ENCODE assay signal across 17 mouse cellular contexts in genomic region chr8:60657425-60658113, GRCm38 (mm10). TPM values are rescaled to one million over a fixed set of nuclear protein-coding genes. Genes with fewer than 3 reads are reported as not detected.
DNase-seq lines count a peak whose midpoint lies in the region; ATAC-seq and TF ChIP-seq lines count a peak whose summit lies in the region.
"Had no signal": no experiment of that assay in that cellular context is flagged by ENCODE, and none has a peak within 500 bp of the region (broad histone marks: within the 10 kb centered on the region; RNA-seq: fewer than 3 reads in every experiment).

No protein-coding gene starts in this region.

- no peaks in the 10 kb centered on the region for H3K27me3 ChIP-seq in hindbrain, embryonic 13.5 days
- H3K27me3 ChIP-seq in neural tube, embryonic 14.5 days (ENCODE audit: control insufficient read depth, insufficient read depth, low read length) = no peaks in the 10 kb centered on the region
- H3K27me3 ChIP-seq in liver, embryonic 12.5 days (replicated peaks) = no peaks in the 10 kb centered on the region
- H3K27me3 ChIP-seq: embryonic facial prominence, embryonic 13.5 days had no signal

- peak in 1 of 2 experiments; percentile 39 for DNase-seq in layer of hippocampus, adult 2 months (ENCODE audit: low spot score in 2 of 2)
- no peak for DNase-seq in layer of hippocampus, adult 8-10 months (ENCODE audit: low spot score in 2 of 2)
- no peak for DNase-seq in adrenal gland, postnatal 10 days
- DNase-seq: cerebellum, postnatal 10 days; heart, adult 2 months; heart, postnatal 4 days; kidney, adult 9 months; left cerebral cortex, postnatal 4 days; thymus, adult 2 months had no signal

- no peak for TF ChIP-seq CTCF in layer of hippocampus, adult 2 months (conservative IDR thresholded peaks at IDR 0.05)
- TF ChIP-seq CTCF in cortical plate, adult 2 months (IDR thresholded peaks at IDR 0.05; ENCODE audit: extremely low read depth, insufficient read depth, low read length) = no peak

- no peak overlapping the region for H3K9ac ChIP-seq in hindbrain, embryonic 13.5 days
- H3K9ac ChIP-seq in neural tube, embryonic 14.5 days (replicated peaks; ENCODE audit: low read depth, low read length) = no peak overlapping the region
- H3K9ac ChIP-seq in liver, embryonic 12.5 days = no peak overlapping the region
- H3K9ac ChIP-seq: embryonic facial prominence, embryonic 13.5 days; liver, embryonic 14.5 days had no signal

- H3K4me2 ChIP-seq in hindbrain, embryonic 13.5 days = no peak overlapping the region
- H3K4me2 ChIP-seq in neural tube, embryonic 14.5 days (ENCODE audit: low read depth, low read length) = no peak overlapping the region
- H3K4me2 ChIP-seq in liver, embryonic 12.5 days = no peak overlapping the region
- H3K4me2 ChIP-seq: embryonic facial prominence, embryonic 13.5 days had no signal

- H3K4me3 ChIP-seq in layer of hippocampus, adult 2 months = no peak overlapping the region
- no peak overlapping the region for H3K4me3 ChIP-seq in cortical plate, adult 2 months (ENCODE audit: insufficient read depth, low read length)
- H3K4me3 ChIP-seq in hindbrain, embryonic 13.5 days = no peak overlapping the region
- H3K4me3 ChIP-seq in neural tube, embryonic 14.5 days (ENCODE audit: low read depth, low read length) = no peak overlapping the region
- no peak overlapping the region for H3K4me3 ChIP-seq in liver, embryonic 12.5 days
- H3K4me3 ChIP-seq: embryonic facial prominence, embryonic 13.5 days; heart, adult 2 months had no signal

- peak; percentile 78 for ATAC-seq in hindbrain, embryonic 13.5 days (ENCODE audit: low FRiP score)
- ATAC-seq in neural tube, embryonic 14.5 days (ENCODE audit: low read depth) = peak; percentile 47; the same call in 1 of the 2 replicates
- no peak for ATAC-seq in erythroid progenitor cell, adult 5-6 weeks (replicated peaks; ENCODE audit: low FRiP score, poor library complexity, severe bottlenecking)
- no peak for ATAC-seq in liver, embryonic 12.5 days

- H3K27ac ChIP-seq in layer of hippocampus, adult 2 months = peak overlapping the region; percentile 80
- H3K27ac ChIP-seq in cortical plate, adult 2 months (ENCODE audit: insufficient read depth, low read length) = no peak overlapping the region
- 0 out of 2 replicates have a peak overlapping the region, but pooled peaks have one; percentile 3 for H3K27ac ChIP-seq in hindbrain, embryonic 13.5 days
- H3K27ac ChIP-seq in neural tube, embryonic 14.5 days (ENCODE audit: low read depth, low read length) = no peak overlapping the region
- H3K27ac ChIP-seq in liver, embryonic 12.5 days = no peak overlapping the region
- H3K27ac ChIP-seq: embryonic facial prominence, embryonic 13.5 days; heart, adult 2 months; liver, embryonic 14.5 days had no signal

- peaks cover 3% of the 10 kb centered on the region; the same call in 1 of the 2 replicates for H3K4me1 ChIP-seq in cortical plate, adult 2 months (ENCODE audit: control insufficient read depth, insufficient read depth, low read length)
- peaks cover 36% of the 10 kb centered on the region for H3K4me1 ChIP-seq in hindbrain, embryonic 13.5 days (replicated peaks)
- H3K4me1 ChIP-seq in neural tube, embryonic 14.5 days (ENCODE audit: control insufficient read depth, insufficient read depth, low read length) = 0 out of 2 replicates have a peak, but pooled peaks cover 4% of the 10 kb centered on the region
- no peaks in the 10 kb centered on the region for H3K4me1 ChIP-seq in liver, embryonic 12.5 days

- TF ChIP-seq POLR2A in cortical plate, adult 2 months (IDR thresholded peaks at IDR 0.05; ENCODE audit: extremely low read depth, insufficient read depth, low read length) = peak; percentile 13; the same call in 1 of the 2 replicates

- 41% methylated on average over 6 of the region's 6 CpGs for WGBS in hindbrain, embryonic 13.5 days
- 54% methylated on average over 6 of the region's 6 CpGs for WGBS in neural tube, embryonic 14.5 days
- 62% methylated on average over 6 of the region's 6 CpGs for WGBS in liver, embryonic 12.5 days (ENCODE audit: insufficient replicate concordance)

- H3K9me3 ChIP-seq in hindbrain, embryonic 13.5 days = no peaks in the 10 kb centered on the region
- H3K9me3 ChIP-seq in neural tube, embryonic 14.5 days (ENCODE audit: control insufficient read depth, low read length) = no peaks in the 10 kb centered on the region
- no peaks in the 10 kb centered on the region for H3K9me3 ChIP-seq in liver, embryonic 12.5 days (replicated peaks)
- H3K9me3 ChIP-seq: embryonic facial prominence, embryonic 13.5 days had no signal

- H3K36me3 ChIP-seq in hindbrain, embryonic 13.5 days = no peaks in the 10 kb centered on the region
- no peaks in the 10 kb centered on the region for H3K36me3 ChIP-seq in neural tube, embryonic 14.5 days (ENCODE audit: control insufficient read depth, insufficient read depth, low read length)
- no peaks in the 10 kb centered on the region for H3K36me3 ChIP-seq in liver, embryonic 12.5 days
- H3K36me3 ChIP-seq: embryonic facial prominence, embryonic 13.5 days had no signal

RNA-seq across cellular contexts. Expression of gene Mfap3l, which starts 24.9 kb away (rescaled TPM):
- 10 to 100 TPM; 44.7 to 48.7 TPM for total RNA-seq in layer of hippocampus, adult 2 months (2021)
- 10 to 100 TPM; 46.1 to 72.6 (median 61.9) TPM for total RNA-seq in layer of hippocampus, adult 8-10 months (2022)
- 29.9 and 33.4 TPM in 2 replicates for polyA plus RNA-seq in cortical plate, adult 2 months (2012; rRNA removed)
- 1.7 and 2.4 TPM in 2 replicates for polyA plus RNA-seq in hindbrain, embryonic 13.5 days (2015; fragmentation: Nextera tagmentation; extraction: Ambion mirVana)
- polyA plus RNA-seq in neural tube, embryonic 14.5 days (2014; fragmentation: Nextera tagmentation; extraction: Ambion mirVana) = 8.9 and 9.0 TPM in 2 replicates
- 2.1 TPM in 1 of 2 replicates, not detected in the other for total RNA-seq in erythroid progenitor cell, adult 5-6 weeks (2015; ENCODE audit: low replicate concordance)
- total RNA-seq in erythroid progenitor cell, adult 5-6 weeks (2017; ENCODE audit: low replicate concordance) = 0.45 and 0.51 TPM in 2 replicates
- 0.44 and 0.48 TPM in 2 replicates for polyA plus RNA-seq in liver, embryonic 12.5 days (2016; fragmentation: Nextera tagmentation; extraction: Ambion mirVana)
- total RNA-seq in adrenal gland, postnatal 10 days (2021) = 1 to 10 TPM; 1.5 to 2.7 TPM
- total RNA-seq: MEL had no signal

Comparison
In these comparisons a context has a peak if more than half of its experiments do, and no peak if none do; other contexts are left out.
1. H3K27ac ChIP-seq: peak in layer of hippocampus, adult 2 months (single experiment) and hindbrain, embryonic 13.5 days (single experiment); none in cortical plate, adult 2 months (single experiment), neural tube, embryonic 14.5 days (single experiment) and liver, embryonic 12.5 days (single experiment).
2. ATAC-seq: peak in hindbrain, embryonic 13.5 days (single experiment) and neural tube, embryonic 14.5 days (single experiment); none in erythroid progenitor cell, adult 5-6 weeks (single experiment) and liver, embryonic 12.5 days (single experiment).
3. RNA of gene Mfap3l, which starts 24.9 kb away (total RNA-seq): 46.1 to 72.6 TPM in layer of hippocampus, adult 8-10 months and 44.7 to 48.7 TPM in layer of hippocampus, adult 2 months; 1.5 to 2.7 TPM in adrenal gland, postnatal 10 days and 0.45 to 2.1 TPM in erythroid progenitor cell, adult 5-6 weeks; every median in the first group is over 10 times any median in the second.